In genomic region chr5:28387531-28388179, GRCm38 (mm10) we compare ENCODE assay signal across 13 mouse cellular contexts.
DNase-seq lines count a peak whose midpoint lies in the region; ATAC-seq lines count a peak whose summit lies in the region.
"Had no signal": no experiment of that assay in that cellular context is flagged by ENCODE, and none has a peak within 500 bp of the region (broad histone marks: within the 10 kb centered on the region; RNA-seq: fewer than 3 reads in every experiment).

No protein-coding gene starts in this region.

- no peaks in the 10 kb centered on the region for H3K27me3 ChIP-seq in midbrain, embryonic 12.5 days
- H3K27me3 ChIP-seq in midbrain, embryonic 14.5 days (ENCODE audit: control insufficient read depth, insufficient read depth, low read length), result no peaks in the 10 kb centered on the region
- H3K27me3 ChIP-seq in hindbrain, embryonic 16.5 days (replicated peaks; ENCODE audit: control insufficient read depth, insufficient read depth, low read length), result no peaks in the 10 kb centered on the region
- H3K27me3 ChIP-seq: CH12.LX; intestine, embryonic 15.5 days; neural tube, embryonic 13.5 days had no signal

- H3K9ac ChIP-seq in midbrain, embryonic 12.5 days (replicated peaks), result no peak overlapping the region
- H3K9ac ChIP-seq in midbrain, embryonic 14.5 days (replicated peaks; ENCODE audit: low read length), result no peak overlapping the region
- H3K9ac ChIP-seq in hindbrain, embryonic 16.5 days (ENCODE audit: low read depth, low read length), result no peak overlapping the region
- H3K9ac ChIP-seq: intestine, embryonic 15.5 days; neural tube, embryonic 13.5 days had no signal

- WGBS in midbrain, embryonic 12.5 days, result 87% methylated on average over 9 of the region's 9 CpGs
- WGBS in midbrain, embryonic 14.5 days, result 81% methylated on average over 9 of the region's 9 CpGs
- 82% methylated on average over 9 of the region's 9 CpGs for WGBS in hindbrain, embryonic 16.5 days

- no peak overlapping the region for H3K4me3 ChIP-seq in midbrain, embryonic 12.5 days
- H3K4me3 ChIP-seq in midbrain, embryonic 14.5 days (replicated peaks; ENCODE audit: low read depth, low read length), result no peak overlapping the region
- no peak overlapping the region for H3K4me3 ChIP-seq in hindbrain, embryonic 16.5 days (ENCODE audit: low read length)
- H3K4me3 ChIP-seq: intestine, embryonic 15.5 days; neural tube, embryonic 13.5 days had no signal

- no peak overlapping the region for H3K4me2 ChIP-seq in midbrain, embryonic 12.5 days (replicated peaks)
- H3K4me2 ChIP-seq in midbrain, embryonic 14.5 days (ENCODE audit: low read length), result no peak overlapping the region
- no peak overlapping the region for H3K4me2 ChIP-seq in hindbrain, embryonic 16.5 days (ENCODE audit: low read length)
- H3K4me2 ChIP-seq: intestine, embryonic 15.5 days; liver, embryonic 11.5 days; neural tube, embryonic 13.5 days had no signal

- H3K27ac ChIP-seq in midbrain, embryonic 12.5 days (replicated peaks), result 0 out of 2 replicates have a peak overlapping the region, but pooled peaks have one; percentile 0
- H3K27ac ChIP-seq in midbrain, embryonic 14.5 days (replicated peaks; ENCODE audit: low read depth, low read length), result no peak overlapping the region
- no peak overlapping the region for H3K27ac ChIP-seq in hindbrain, embryonic 16.5 days (ENCODE audit: low read depth, low read length)
- H3K27ac ChIP-seq: intestine, embryonic 15.5 days; neural tube, embryonic 13.5 days had no signal

- peak; percentile 14 to 24 for DNase-seq in frontal cortex, postnatal 36 days (ENCODE audit: low spot score in 2 of 2)
- DNase-seq in frontal cortex, postnatal 14 days (ENCODE audit: low spot score in 2 of 2), result no peak
- DNase-seq in midbrain, embryonic 14.5 days, result no peak
- DNase-seq in c-Kit-positive CD71-positive TER-119-negative erythroid progenitor cells, embryonic 14.5 days (ENCODE audit: low read depth), result peak; percentile 4
- DNase-seq in urinary bladder, postnatal 10 days (ENCODE audit: low spot score), result no peak

- H3K9me3 ChIP-seq in midbrain, embryonic 12.5 days, result no peaks in the 10 kb centered on the region
- H3K9me3 ChIP-seq in midbrain, embryonic 14.5 days (ENCODE audit: control insufficient read depth, low read length), result no peaks in the 10 kb centered on the region
- H3K9me3 ChIP-seq in hindbrain, embryonic 16.5 days (ENCODE audit: control insufficient read depth, low read length), result no peaks in the 10 kb centered on the region
- H3K9me3 ChIP-seq: intestine, embryonic 15.5 days; neural tube, embryonic 13.5 days had no signal

- peak; percentile 27; the same call in 1 of the 2 replicates for ATAC-seq in midbrain, embryonic 12.5 days (ENCODE audit: low FRiP score, low read depth)
- ATAC-seq in midbrain, embryonic 14.5 days (ENCODE audit: low FRiP score, low TSS enrichment), result no peak
- ATAC-seq in hindbrain, embryonic 16.5 days, result 0 out of 2 replicates have a peak, but pooled peaks have one; percentile 37
- ATAC-seq: forebrain, embryonic 16.5 days; lung, postnatal 0 days had no signal

- no peaks in the 10 kb centered on the region for H3K4me1 ChIP-seq in midbrain, embryonic 12.5 days
- H3K4me1 ChIP-seq in midbrain, embryonic 14.5 days (ENCODE audit: control insufficient read depth, insufficient read depth, low read length), result no peaks in the 10 kb centered on the region
- H3K4me1 ChIP-seq in hindbrain, embryonic 16.5 days (ENCODE audit: control insufficient read depth, insufficient read depth, low read depth, low read length), result no peaks in the 10 kb centered on the region
- H3K4me1 ChIP-seq: intestine, embryonic 15.5 days; neural tube, embryonic 13.5 days had no signal

- peaks cover 55% of the 10 kb centered on the region for H3K36me3 ChIP-seq in midbrain, embryonic 12.5 days
- H3K36me3 ChIP-seq in midbrain, embryonic 14.5 days (ENCODE audit: control insufficient read depth, insufficient read depth, low read length), result peaks cover 59% of the 10 kb centered on the region
- peaks cover 31% of the 10 kb centered on the region for H3K36me3 ChIP-seq in hindbrain, embryonic 16.5 days (ENCODE audit: control insufficient read depth, insufficient read depth, low read length)

Comparison
In these comparisons a context has a peak if more than half of its experiments do, and no peak if none do; other contexts are left out.
1. DNase-seq: peak in frontal cortex, postnatal 36 days (2 of 2) and c-Kit-positive CD71-positive TER-119-negative erythroid progenitor cells, embryonic 14.5 days (single experiment); none in frontal cortex, postnatal 14 days (0 of 2), midbrain, embryonic 14.5 days (single experiment) and urinary bladder, postnatal 10 days (single experiment).